Mouse (Mus musculus) kidney, adult 9 months (tissue): ENCODE measurements around the gene Dpep2nb.
"Not testable (repeated sequence)": the region's sequence is repeated elsewhere in the genome, so short reads cannot be mapped to it uniquely, and the experiment has no call there.

Source experiments
- DNase-seq: peaks from one replicate; pipeline ENCODE4 v3.0.0; 2022

Dpep2nb gene

DNA sequence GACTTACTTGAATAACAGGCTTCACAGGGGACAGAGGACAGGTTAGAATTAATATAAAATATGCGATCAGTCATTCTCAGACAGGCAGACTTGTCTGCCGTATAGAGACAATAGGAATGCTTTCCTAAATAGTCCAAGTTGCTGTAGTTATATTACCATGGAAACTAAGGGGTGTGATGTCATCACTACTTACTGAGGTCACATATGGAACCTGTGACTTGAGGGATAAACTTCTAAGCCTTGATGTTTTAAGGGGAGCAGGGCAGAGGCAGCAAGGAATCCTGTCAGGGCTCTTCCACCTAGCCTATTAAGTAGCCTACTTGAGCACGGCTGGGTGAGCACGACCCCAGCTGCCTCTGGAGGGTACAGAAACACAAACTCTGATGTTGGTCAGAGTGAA is at the start of gene Dpep2nb:
Gene Dpep2nb (minus strand): TSS at position 101 of the 400 bp plus-strand sequence.
- DNase-seq: no peak

GRCm38 (mm10) chr8:106055038-106055437 is 49.3 kb upstream of the Dpep2nb start:
- DNase-seq: peak; percentile 78

DNA sequence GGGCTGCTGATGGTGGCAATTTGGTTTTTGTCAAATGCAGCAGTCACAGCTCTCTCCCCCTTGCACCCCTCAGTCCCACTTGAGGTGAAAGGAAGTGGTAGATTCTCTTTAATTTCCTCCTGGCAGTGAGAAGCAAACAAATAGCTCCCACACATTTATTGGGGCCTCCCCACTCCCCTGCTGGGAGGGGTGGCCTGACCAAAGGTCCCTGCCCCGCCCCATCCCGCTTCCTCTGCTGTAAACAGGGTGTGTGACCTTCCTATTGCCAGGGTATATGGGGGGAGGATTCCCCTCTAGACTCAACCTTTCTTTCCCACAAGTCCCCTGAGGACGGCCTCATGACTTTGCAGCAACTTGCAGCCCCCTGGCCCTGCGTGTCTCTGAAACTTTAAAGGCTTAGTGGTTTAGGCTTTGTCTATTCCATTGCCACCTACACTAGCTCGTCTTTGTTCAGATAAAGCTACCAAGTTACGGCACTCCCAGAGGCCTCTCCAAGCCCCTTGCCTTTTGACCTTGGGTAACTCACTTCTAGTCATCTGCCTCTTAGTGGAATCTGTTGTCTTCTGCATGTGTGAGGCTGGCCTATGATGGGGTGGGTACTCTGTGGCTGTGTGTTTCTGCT is 48.5 kb upstream of the Dpep2nb start:
- DNase-seq: peak; percentile 67

DNA sequence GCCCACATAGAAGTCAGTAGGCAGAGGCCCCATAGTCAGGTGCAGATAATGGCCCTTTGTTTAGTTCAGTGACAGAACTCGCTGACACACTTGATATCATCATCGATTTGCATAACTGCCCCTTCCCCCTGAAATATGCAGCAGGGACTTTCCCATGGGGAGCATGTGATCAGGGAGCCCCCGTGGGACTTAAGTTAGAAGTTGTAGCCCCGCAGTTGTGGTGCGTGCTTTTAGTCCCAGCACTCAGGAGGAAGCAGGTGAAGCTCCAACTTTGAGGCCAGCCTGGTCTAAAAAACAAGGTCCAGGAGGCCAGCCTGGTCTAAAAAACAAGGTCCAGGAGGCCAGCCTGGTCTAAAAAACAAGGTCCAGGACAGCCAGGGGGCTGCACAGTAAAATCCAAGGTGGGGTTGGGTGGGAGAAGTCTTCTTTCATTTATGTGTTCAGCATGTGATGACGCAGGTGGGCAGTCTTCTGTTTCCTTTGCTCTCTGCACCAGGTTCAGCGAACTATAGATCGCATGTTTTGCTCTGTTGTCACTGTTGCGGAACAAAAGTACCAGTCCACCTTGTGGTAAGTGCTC is 46.8 kb upstream of the Dpep2nb start:
- DNase-seq: no peak

- DNase-seq: no peak
These were observed 45.3 kb upstream of the Dpep2nb start for GRCm38 (mm10) chr8:106051068-106051467.

DNA sequence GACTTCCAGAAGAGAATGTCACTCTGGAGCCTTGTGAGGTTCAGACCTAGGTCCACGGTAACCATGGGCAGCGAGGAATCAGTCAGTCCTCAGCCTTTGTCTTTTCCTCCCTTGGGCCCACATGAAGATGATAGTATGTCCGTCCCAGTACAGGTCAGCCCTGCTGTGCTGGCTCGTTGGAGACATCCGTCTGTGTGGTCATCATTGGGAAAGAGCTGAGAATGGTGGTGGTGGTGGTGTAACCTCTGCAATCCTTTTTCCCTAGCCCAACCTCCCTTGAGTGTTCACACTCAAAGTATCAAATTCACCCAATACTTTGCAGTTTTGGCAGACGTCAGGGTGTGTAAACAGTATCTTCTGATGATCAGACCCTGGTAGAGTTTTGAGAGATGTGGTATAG is 44.1 kb upstream of the Dpep2nb start:
- no peak for DNase-seq

GRCm38 (mm10) chr8:106047854-106048630 is 42.3 kb upstream of the Dpep2nb start:
- DNase-seq: no peak

DNA sequence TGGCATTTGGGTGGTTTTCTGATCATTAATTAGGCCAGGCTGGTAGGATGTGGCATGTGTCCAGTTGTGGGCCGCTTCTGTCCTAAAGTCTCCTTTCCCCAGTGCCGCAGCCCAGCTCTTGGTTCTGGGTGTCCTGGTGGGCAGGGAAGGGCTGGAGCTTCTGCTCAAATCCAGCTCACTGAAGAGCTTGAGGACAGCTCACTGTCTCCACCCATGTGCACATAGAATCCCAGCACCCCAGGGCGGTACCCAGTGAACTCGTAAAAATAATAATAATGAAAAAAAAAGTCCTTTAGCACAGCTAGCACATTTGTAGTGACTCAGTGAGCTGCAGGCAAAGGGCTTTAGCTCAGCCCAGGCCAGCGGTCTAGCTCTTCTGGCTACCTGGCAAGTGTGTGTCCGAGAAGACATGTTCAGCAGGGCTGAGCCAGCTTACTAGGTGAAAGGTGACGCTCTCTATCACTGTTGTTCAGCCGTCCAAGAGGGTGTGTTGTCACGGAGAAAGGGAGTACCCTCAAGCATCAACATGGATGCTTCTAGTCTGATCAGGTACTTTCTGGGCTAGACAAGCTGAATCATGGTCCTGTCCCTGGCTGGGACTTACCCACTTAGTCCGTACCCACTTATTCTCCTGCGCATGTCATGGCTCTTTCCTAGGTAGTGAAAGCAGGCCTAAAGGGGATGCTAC is 41.2 kb upstream of the Dpep2nb start:
- no peak for DNase-seq

DNA sequence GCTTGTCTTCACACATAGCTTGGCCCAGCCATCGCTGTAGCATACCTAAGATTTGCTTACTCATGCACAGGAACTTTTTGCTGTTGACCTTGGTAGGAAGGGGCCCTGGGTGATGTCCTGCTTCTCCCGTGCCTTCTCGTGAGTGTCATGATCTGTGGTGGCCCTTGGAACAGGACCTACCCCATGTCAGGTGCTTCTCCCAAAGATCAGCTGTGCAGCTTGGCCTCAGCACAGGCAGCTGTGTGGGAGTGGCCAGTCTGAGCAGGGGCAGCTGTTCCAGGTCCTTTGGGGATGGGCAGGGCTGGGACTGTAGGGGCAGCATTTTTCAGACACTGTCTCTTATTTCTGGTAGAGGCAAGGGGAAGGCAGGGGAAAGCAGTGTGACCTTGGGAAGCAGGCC is 38.4 kb upstream of the Dpep2nb start:
- DNase-seq: no peak

- DNase-seq: no peak
These were observed 37.3 kb upstream of the Dpep2nb start for GRCm38 (mm10) chr8:106043055-106043454.

- no peak for DNase-seq
These were observed 34.4 kb upstream of the Dpep2nb start for GRCm38 (mm10) chr8:106040218-106040617.

DNA sequence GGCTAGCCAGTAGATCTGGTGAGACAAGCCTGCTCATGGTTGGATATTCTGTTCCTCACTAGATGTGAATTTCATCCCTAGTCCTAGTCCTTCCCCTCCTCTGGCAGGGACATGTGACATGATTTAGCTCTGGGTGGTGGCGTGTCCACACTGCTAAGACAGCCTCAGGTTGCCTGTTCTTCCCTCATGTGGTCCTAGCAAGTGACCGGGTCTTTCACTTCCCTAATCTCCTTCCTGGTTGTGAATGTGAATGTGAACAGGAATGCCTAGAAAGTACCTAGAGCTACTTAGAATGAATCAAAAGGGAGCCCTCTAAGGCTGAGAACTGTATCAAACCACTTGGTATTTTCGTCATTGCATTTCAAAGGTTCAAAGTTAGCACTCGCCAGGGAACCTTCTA is 33.8 kb upstream of the Dpep2nb start:
- no peak for DNase-seq

- DNase-seq: no peak
These were observed 32.9 kb upstream of the Dpep2nb start for GRCm38 (mm10) chr8:106038721-106039120.

DNA sequence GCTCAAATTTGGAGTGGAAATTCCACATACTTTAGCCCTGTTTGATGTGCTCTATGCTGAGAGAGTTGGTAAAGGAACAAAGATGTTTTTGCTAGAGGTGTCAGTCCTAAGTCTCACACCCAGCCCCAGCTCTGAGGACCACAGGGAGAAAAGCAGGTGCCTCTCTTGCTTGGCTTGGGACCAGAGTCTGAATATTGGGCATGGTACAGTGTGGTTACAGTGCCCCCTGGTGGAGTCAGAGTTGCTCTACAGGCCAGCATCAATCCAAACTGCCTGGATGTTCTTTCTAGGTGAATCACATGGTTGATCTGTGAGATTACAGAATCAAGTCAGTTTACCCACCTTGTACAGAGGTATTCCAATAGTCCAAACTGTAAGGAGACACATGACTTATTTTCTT is 16.7 kb upstream of the Dpep2nb start:
- peak; percentile 85 for DNase-seq

- no peak for DNase-seq
These were observed 12.3 kb upstream of the Dpep2nb start for GRCm38 (mm10) chr8:106018039-106018438.

- DNase-seq: no peak
These were observed 11.4 kb upstream of the Dpep2nb start for GRCm38 (mm10) chr8:106017130-106017529.

DNA sequence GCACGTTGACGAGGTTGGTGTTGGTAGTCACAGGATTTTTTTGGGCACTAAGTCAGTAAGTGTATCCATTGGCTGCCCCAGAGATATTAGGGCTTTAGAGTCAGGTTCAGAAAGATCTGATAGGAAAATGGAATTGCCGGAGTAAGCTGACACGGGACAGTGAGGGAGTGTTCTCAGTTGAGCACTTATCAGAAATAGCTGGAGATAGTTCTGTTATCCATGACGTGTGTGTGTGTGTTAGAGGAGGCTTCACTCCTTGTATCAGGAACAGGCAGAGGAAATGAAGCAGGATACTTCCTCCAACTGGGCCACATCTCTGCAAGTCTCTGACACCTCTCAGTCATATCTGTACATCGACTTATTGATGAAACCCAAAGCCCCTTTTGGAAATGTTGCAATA is 10.5 kb upstream of the Dpep2nb start:
- DNase-seq: no peak

DNA sequence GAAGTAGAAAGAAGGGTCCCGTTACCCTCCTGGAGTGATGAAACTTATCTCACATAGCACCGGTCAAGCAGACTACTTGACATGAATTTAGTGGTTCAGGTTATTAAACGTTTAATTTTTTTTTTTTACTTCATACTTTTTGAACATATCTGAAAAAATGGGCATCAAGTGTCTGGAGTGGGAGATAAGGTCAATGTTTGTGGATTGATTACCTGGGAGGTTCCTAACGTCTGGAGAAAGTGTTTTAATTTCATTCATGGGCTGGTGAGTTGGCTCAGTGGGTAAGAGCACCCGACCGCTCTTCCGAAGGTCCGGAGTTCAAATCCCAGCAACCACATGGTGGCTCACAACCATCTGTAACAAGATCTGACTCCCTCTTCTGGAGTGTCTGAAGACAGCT is 6.4 kb upstream of the Dpep2nb start:
- not testable (repeated sequence) for DNase-seq

- no peak for DNase-seq
These were observed 5.8 kb upstream of the Dpep2nb start, which contains the start of gene Ddx28 for GRCm38 (mm10) chr8:106011643-106011986. TSS of gene Ddx28 (minus strand) at chr8:106011882.

- peak; percentile 93 for DNase-seq
These were observed 5.2 kb upstream of the Dpep2nb start for GRCm38 (mm10) chr8:106010748-106011642.

DNA sequence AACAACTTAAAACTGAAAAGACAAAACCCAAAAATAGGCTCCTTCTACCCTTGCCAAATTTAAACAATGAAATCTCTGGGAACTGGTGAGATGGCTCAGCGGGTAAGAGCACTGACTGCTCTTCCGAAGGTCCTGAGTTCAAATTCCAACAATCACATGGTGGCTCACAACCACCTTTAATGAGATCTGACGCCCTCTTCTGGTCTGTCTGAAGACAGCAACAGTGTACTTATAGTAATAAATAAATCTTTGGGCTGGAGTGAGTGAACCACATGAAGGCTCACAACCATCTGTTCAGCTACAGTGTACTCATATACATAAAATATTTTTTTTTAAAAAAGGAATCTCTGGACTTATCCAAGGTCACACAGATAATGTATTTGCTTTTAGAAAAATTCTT is 2.1 kb upstream of the Dpep2nb start:
- peak; percentile 23 for DNase-seq

- no peak for DNase-seq
These were observed 1.4 kb upstream of the Dpep2nb start for GRCm38 (mm10) chr8:106007135-106007534.

DNA sequence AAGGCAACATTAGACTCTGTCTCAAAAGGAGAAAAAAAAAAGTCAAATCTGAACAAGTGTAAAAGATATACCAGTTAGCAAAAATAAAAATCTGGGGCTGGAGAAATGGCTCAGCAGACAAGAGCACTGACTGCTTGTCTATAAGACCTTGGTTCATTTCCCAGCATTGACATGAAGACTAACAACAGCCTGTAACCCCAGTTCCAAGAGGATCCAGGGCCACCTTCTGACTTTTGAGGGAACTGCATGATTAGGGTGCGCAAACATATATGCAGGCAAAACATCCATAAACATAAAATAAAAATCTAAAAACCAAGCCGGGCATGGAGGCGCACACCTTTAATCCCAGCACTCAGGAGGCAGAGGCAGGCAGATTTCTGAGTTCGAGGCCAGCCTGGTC is 638 bp upstream of the Dpep2nb start:
- peak; percentile 12 for DNase-seq
